Mouse (Mus musculus): Measurements from ENCODE around the gene Xirp1.

DNA sequence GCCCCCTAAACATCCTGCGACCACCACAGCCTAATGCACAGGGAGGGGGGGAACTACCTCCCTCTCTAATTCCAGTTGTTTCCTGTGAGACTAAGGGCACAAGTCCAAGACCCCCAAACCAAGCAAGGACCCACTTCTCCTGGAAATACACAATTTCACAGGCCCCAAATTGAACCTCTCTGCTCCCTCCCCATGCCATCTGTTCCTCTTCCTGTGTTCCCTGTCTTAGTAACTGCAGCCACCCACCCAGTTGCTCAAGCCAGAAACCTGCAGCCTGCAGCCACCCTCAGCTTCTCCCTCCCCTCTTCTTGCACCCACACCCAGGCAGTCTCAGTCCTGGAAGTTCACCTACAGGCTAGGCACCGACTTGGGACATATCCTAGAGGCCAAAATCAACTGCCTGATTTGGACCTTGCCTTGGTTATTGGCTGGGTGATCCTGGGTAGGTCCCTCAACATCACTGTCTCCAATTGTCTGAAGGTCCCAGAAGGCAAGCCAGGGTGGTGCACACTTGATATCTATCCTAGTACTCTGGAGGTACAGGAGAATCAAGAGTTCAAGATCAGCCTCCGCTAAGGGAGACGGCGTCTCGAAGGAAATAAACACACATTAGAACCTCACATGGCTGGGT is 44.5 kb downstream of the Xirp1 start:
- TF ChIP-seq POLR2A (IDR thresholded peaks at IDR 0.05; ENCODE audit: insufficient read depth, low read depth, low read length) (no peak), EP300 (IDR thresholded peaks at IDR 0.05; ENCODE audit: insufficient read depth, low read depth, low read length) (no peak), CTCF (IDR thresholded peaks at IDR 0.05) (no peak)

Measured in heart, adult 2 months (tissue).